Mouse (Mus musculus) midbrain, embryonic 16.5 days (tissue): ENCODE measurements at regions not wholly inside any gene's neighbourhood (a gene's known extent, or its start where the extent isn't known, plus 50 kb on each side); places are given as distances from the start of the nearest gene placed in this dataset.

Experiments
- ATAC-seq: fragments of 200-750 bp; cut with Nextera tagmentation; 2 replicates; pipeline ENCODE4 v1.8.0; 2017; ENCODE audit warnings: moderate TSS enrichment
- H3K27ac ChIP-seq: fragments of 300-500 bp; sonication (generic); 2 replicates; pipeline ENCODE4 v1.5.1; 2014; ENCODE audit warnings: mild to moderate bottlenecking, low read length, mixed read lengths
- H3K27me3 ChIP-seq: fragments of 300-500 bp; sonication (generic); 2 replicates; pipeline ENCODE4 v1.6.1; 2014; ENCODE audit warnings: low read depth, low read length, mixed read lengths; ENCODE audit not compliant: control insufficient read depth, insufficient read depth
- H3K36me3 ChIP-seq: fragments of 300-500 bp; sonication (generic); 2 replicates; pipeline ENCODE4 v1.6.1; 2014; ENCODE audit warnings: mild to moderate bottlenecking, low read length, moderate library complexity, mixed read lengths; ENCODE audit not compliant: control insufficient read depth, insufficient read depth
- H3K4me1 ChIP-seq: fragments of 300-500 bp; sonication (generic); 2 replicates; pipeline ENCODE4 v1.6.1; 2014; ENCODE audit warnings: mild to moderate bottlenecking, low read length, mixed read lengths; ENCODE audit not compliant: control insufficient read depth, insufficient read depth
- H3K4me2 ChIP-seq: fragments of 300-500 bp; sonication (generic); 2 replicates; pipeline ENCODE4 v1.6.1; 2014; ENCODE audit warnings: mild to moderate bottlenecking, low read length, mixed read lengths
- H3K4me3 ChIP-seq: fragments of 300-500 bp; sonication (generic); 2 replicates; pipeline ENCODE4 v1.5.1; 2014; ENCODE audit warnings: low read depth, mild to moderate bottlenecking, low read length, moderate library complexity, mixed read lengths
- H3K9ac ChIP-seq: fragments of 300-500 bp; sonication (generic); 2 replicates; pipeline ENCODE4 v1.6.1; 2014; ENCODE audit warnings: low read depth, low read length, mixed read lengths
- H3K9me3 ChIP-seq: fragments of 300-500 bp; sonication (generic); replicated peaks from 2 replicates; pipeline ENCODE4 v1.6.1; 2014; ENCODE audit warnings: mild to moderate bottlenecking, low read length, mixed read lengths; ENCODE audit not compliant: control insufficient read depth, poor library complexity, severe bottlenecking
- WGBS: fragments of 180-500 bp; shearing (Covaris S2); extraction: QIAGEN DNeasy Blood & Tissue Kit; methylation state at CpG from one replicate; pipeline ENCODE4 v1.1.7; 2014; 5-methylcytosine and 5-hydroxymethylcytosine counted together

GRCm38 (mm10) chr1:155041592-155041991, 57.8 kb downstream of the Ier5 start:
- H3K4me2 ChIP-seq, result no peak overlapping the region
- no peaks in the 10 kb centered on the region for H3K27me3 ChIP-seq
- H3K9me3 ChIP-seq, result no peaks in the 10 kb centered on the region
- no peaks in the 10 kb centered on the region; the same call in 1 of the 2 replicates for H3K4me1 ChIP-seq
- no peak overlapping the region for H3K4me3 ChIP-seq
- H3K27ac ChIP-seq, result no peak overlapping the region
- no peaks in the 10 kb centered on the region for H3K36me3 ChIP-seq
- WGBS, result 70% methylated on average over 5 of the region's 5 CpGs
- ATAC-seq, result no peak
- no peak overlapping the region for H3K9ac ChIP-seq

GRCm38 (mm10) chr1:155040939-155041371, 58.5 kb downstream of the Ier5 start:
- H3K36me3 ChIP-seq, result no peaks in the 10 kb centered on the region
- H3K9me3 ChIP-seq, result no peaks in the 10 kb centered on the region
- no peak overlapping the region for H3K4me3 ChIP-seq
- 81% methylated on average over 1 of the region's 1 CpGs for WGBS
- no peaks in the 10 kb centered on the region for H3K27me3 ChIP-seq
- no peak overlapping the region for H3K27ac ChIP-seq
- H3K9ac ChIP-seq, result no peak overlapping the region
- no peak for ATAC-seq
- no peak overlapping the region for H3K4me2 ChIP-seq
- no peaks in the 10 kb centered on the region; the same call in 1 of the 2 replicates for H3K4me1 ChIP-seq

GRCm38 (mm10) chr1:155040086-155040726, 59.2 kb downstream of the Ier5 start:
- no peak overlapping the region for H3K27ac ChIP-seq
- no peaks in the 10 kb centered on the region for H3K27me3 ChIP-seq
- 56% methylated on average over 8 of the region's 9 CpGs for WGBS
- H3K4me2 ChIP-seq, result no peak overlapping the region
- ATAC-seq, result no peak
- H3K4me1 ChIP-seq, result no peaks in the 10 kb centered on the region; the same call in 1 of the 2 replicates
- no peaks in the 10 kb centered on the region for H3K36me3 ChIP-seq
- H3K9ac ChIP-seq, result no peak overlapping the region
- no peaks in the 10 kb centered on the region for H3K9me3 ChIP-seq
- no peak overlapping the region for H3K4me3 ChIP-seq

GRCm38 (mm10) chr1:155038631-155039625, 60.5 kb downstream of the Ier5 start:
- H3K9me3 ChIP-seq, result no peaks in the 10 kb centered on the region

GRCm38 (mm10) chr1:155037479-155037878, 62.0 kb downstream of the Ier5 start:
- no peaks in the 10 kb centered on the region for H3K36me3 ChIP-seq
- H3K4me1 ChIP-seq, result no peaks in the 10 kb centered on the region; the same call in 1 of the 2 replicates
- H3K4me2 ChIP-seq, result no peak overlapping the region
- WGBS, result 86% methylated on average over 3 of the region's 3 CpGs
- H3K9ac ChIP-seq, result no peak overlapping the region
- no peak for ATAC-seq
- no peak overlapping the region for H3K27ac ChIP-seq
- H3K27me3 ChIP-seq, result no peaks in the 10 kb centered on the region
- H3K4me3 ChIP-seq, result no peak overlapping the region
- no peaks in the 10 kb centered on the region for H3K9me3 ChIP-seq

More at GRCm38 (mm10) chr1:155038631-155039625, 60.5 kb downstream of the Ier5 start:
- Histone ChIP-seq H3K4me2 (no peak overlapping the region), H3K27me3 (no peaks in the 10 kb centered on the region), H3K4me1 (no peaks in the 10 kb centered on the region; the same call in 1 of the 2 replicates), H3K9ac (no peak overlapping the region), H3K4me3 (no peak overlapping the region), H3K36me3 (no peaks in the 10 kb centered on the region), H3K27ac (no peak overlapping the region)
- WGBS, result 71% methylated on average over 11 of the region's 11 CpGs
- ATAC-seq, result no peak

- no peak overlapping the region for H3K9ac ChIP-seq
These were observed 68.5 kb downstream of the Ier5 start for GRCm38 (mm10) chr1:155030908-155031307.

GRCm38 (mm10) chr1:155029195-155029879, 70.1 kb downstream of the Ier5 start:
- no peak for ATAC-seq
- Histone ChIP-seq H3K27me3 (no peaks in the 10 kb centered on the region), H3K9ac (no peak overlapping the region), H3K4me1 (peaks cover 6% of the 10 kb centered on the region; the same call in 1 of the 2 replicates), H3K9me3 (no peaks in the 10 kb centered on the region), H3K4me2 (no peak overlapping the region; the same call in 1 of the 2 replicates), H3K27ac (no peak overlapping the region), H3K36me3 (no peaks in the 10 kb centered on the region), H3K4me3 (no peak overlapping the region)
- 65% methylated on average over 17 of the region's 17 CpGs for WGBS

More at GRCm38 (mm10) chr1:155030908-155031307, 68.5 kb downstream of the Ier5 start:
- Histone ChIP-seq H3K27me3 (no peaks in the 10 kb centered on the region), H3K9me3 (no peaks in the 10 kb centered on the region), H3K4me1 (peaks cover 6% of the 10 kb centered on the region; the same call in 1 of the 2 replicates), H3K36me3 (no peaks in the 10 kb centered on the region), H3K27ac (no peak overlapping the region), H3K4me3 (no peak overlapping the region), H3K4me2 (no peak overlapping the region)
- no peak for ATAC-seq
- WGBS, result 12% methylated on average over 9 of the region's 9 CpGs

GRCm38 (mm10) chr1:155028735-155029134, 70.7 kb downstream of the Ier5 start:
- no peaks in the 10 kb centered on the region for H3K36me3 ChIP-seq
- no peak overlapping the region for H3K4me2 ChIP-seq
- no peak overlapping the region for H3K4me3 ChIP-seq
- no peaks in the 10 kb centered on the region for H3K27me3 ChIP-seq
- no peak overlapping the region for H3K9ac ChIP-seq
- no peaks in the 10 kb centered on the region for H3K9me3 ChIP-seq
- 58% methylated on average over 5 of the region's 5 CpGs for WGBS
- no peak overlapping the region for H3K27ac ChIP-seq
- no peak for ATAC-seq
- H3K4me1 ChIP-seq, result peaks cover 10% of the 10 kb centered on the region; the same call in 1 of the 2 replicates
